Mouse (Mus musculus) spleen, postnatal 14 days (tissue): ENCODE measurements at regions not wholly inside any gene's neighbourhood (a gene's known extent, or its start where the extent isn't known, plus 50 kb on each side); places are given as distances from the start of the nearest gene placed in this dataset.

Experiments
- DNase-seq, 2 experiments: peaks; one replicate each; pipeline ENCODE4 v3.0.0; 2021 to 2022; ENCODE audit warnings: low spot score in 2 of 2

GRCm38 (mm10) chr7:73322466-73323151, 52.7 kb upstream of the Rgma start:
- DNase-seq, result no peak

- no peak for DNase-seq
Observed at GRCm38 (mm10) chr7:73323556-73323955, 51.8 kb upstream of the Rgma start.

- no peak for DNase-seq
Observed at GRCm38 (mm10) chr7:73325503-73325902, 49.8 kb upstream of the Rgma start.
